Mouse (Mus musculus): ENCODE measurements around the gene Adh5. TPM values are rescaled to one million over a fixed set of nuclear protein-coding genes. Genes with fewer than 3 reads are reported as not detected.
"Not testable (repeated sequence)": the region's sequence is repeated elsewhere in the genome, so short reads cannot be mapped to it uniquely, and the experiment has no call there.

Gene Adh5
- polyA plus RNA-seq, 1 experiment from 2014 or later, result 256 TPM

DNA sequence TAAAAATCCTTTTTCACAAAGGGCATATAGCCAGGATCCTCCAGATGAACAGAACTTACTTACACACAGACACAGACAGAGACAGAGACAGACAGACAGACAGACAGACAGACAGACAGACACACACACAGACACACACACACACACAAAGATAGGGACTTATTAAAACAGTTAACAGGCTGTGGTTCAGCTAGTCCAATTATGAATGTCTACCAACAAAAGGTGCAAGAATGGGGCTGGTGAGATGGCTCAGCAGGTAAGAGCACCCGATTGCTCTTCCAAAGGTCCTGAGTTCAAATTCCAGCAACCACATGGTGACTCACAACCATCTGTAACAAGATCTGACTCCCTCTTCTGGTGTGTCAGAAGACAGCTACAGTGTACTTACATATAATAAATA is 23.8 kb downstream of the Adh5 start:
- not testable (repeated sequence) for H3K27me3 ChIP-seq (ENCODE audit: control insufficient read depth, insufficient read depth, low read length); H3K4me1 ChIP-seq (ENCODE audit: control insufficient read depth, insufficient read depth, low read length); H3K4me3 ChIP-seq (ENCODE audit: low read length); H3K9me3 ChIP-seq (ENCODE audit: control insufficient read depth, low read length); H3K4me2 ChIP-seq (replicated peaks; ENCODE audit: low read depth, low read length); H3K9ac ChIP-seq (ENCODE audit: low read depth, low read length); H3K27ac ChIP-seq (ENCODE audit: low read depth, low read length); ATAC-seq (ENCODE audit: low FRiP score, low TSS enrichment)
- peaks cover 73% of the 10 kb centered on the region for H3K36me3 ChIP-seq (ENCODE audit: control insufficient read depth, insufficient read depth, low read length)
- WGBS, result 92% methylated on average over 1 of the region's 1 CpGs

- Histone ChIP-seq H3K4me1 (ENCODE audit: control insufficient read depth, insufficient read depth, low read length) (no peaks in the 10 kb centered on the region), H3K4me2 (replicated peaks; ENCODE audit: low read depth, low read length) (no peak overlapping the region), H3K36me3 (ENCODE audit: control insufficient read depth, insufficient read depth, low read length) (peaks cover 60% of the 10 kb centered on the region), H3K27me3 (ENCODE audit: control insufficient read depth, insufficient read depth, low read length) (no peaks in the 10 kb centered on the region), H3K4me3 (ENCODE audit: low read length) (no peak overlapping the region), H3K27ac (ENCODE audit: low read depth, low read length) (no peak overlapping the region), H3K9ac (ENCODE audit: low read depth, low read length) (no peak overlapping the region), H3K9me3 (ENCODE audit: control insufficient read depth, low read length) (no peaks in the 10 kb centered on the region)
- ATAC-seq (ENCODE audit: low FRiP score, low TSS enrichment), result peak; percentile 75
- WGBS, result 55% methylated on average over 3 of the region's 3 CpGs
Measured at GRCm38 (mm10) chr3:138471066-138471465, 28.2 kb downstream of the Adh5 start.

DNA sequence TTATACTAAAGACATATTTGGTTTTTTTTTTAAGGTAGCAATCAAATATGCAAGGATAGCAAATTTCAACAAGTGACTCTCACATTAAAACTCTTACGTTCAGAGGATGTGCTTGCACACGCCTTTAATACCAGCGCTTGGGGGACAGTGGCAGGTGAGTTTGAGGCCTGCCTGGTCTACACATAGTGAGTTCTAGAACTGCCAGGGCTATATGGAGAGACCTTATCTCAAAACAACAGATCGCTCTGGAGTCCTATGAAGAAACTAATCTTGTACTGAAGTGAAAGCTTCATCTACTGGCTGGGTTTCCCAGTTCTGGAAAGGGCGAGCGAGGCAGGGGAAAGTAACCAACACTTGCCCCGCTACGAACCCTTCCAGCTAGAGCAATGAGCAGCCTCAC is 36.6 kb downstream of the Adh5 start:
- no peaks in the 10 kb centered on the region for H3K9me3 ChIP-seq (ENCODE audit: control insufficient read depth, low read length)
- ATAC-seq (ENCODE audit: low FRiP score, low TSS enrichment), result no peak
- no peaks in the 10 kb centered on the region for H3K4me1 ChIP-seq (ENCODE audit: control insufficient read depth, insufficient read depth, low read length)
- 96% methylated on average over 8 of the region's 8 CpGs for WGBS
- H3K9ac ChIP-seq (ENCODE audit: low read depth, low read length), result no peak overlapping the region
- no peak overlapping the region for H3K4me2 ChIP-seq (replicated peaks; ENCODE audit: low read depth, low read length)
- no peak overlapping the region for H3K4me3 ChIP-seq (ENCODE audit: low read length)
- no peaks in the 10 kb centered on the region for H3K27me3 ChIP-seq (ENCODE audit: control insufficient read depth, insufficient read depth, low read length)
- no peak overlapping the region for H3K27ac ChIP-seq (ENCODE audit: low read depth, low read length)
- H3K36me3 ChIP-seq (ENCODE audit: control insufficient read depth, insufficient read depth, low read length), result peaks cover 30% of the 10 kb centered on the region

DNA sequence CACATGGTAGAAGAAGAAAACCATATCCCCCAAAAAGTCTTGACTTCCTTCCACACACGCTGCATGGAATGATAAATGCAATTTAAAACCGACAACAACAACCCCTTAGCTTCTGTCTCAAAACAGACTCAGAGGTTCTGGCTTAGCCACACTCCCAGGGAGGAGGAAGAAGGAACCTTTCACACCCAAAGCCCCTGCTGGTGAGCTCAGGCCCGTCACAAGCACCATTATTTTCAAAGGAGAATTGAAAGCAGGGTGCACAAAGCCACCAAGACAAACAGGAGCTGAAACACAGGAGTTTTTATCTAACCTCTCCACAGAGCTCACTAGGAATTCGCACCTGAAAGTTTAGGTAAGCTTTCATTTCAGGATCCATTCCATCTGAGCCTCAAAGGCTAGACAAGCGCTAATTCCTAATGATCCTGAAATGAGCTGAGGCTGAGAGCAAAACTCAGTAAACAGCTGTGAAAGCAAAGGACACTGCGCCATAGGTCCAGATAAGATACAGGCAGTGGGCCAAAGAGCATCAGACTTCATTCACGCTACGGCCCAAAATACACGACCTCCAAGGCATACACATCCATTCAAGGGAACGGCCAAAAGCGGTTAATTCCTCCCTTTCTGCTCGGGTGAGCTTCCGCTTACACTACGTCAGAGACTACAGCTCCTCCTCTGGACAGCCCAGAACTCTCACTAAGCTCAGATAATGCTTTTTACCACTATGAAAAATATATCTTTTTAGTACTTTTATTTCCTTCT is 38.8 kb downstream of the Adh5 start:
- no peak overlapping the region for H3K4me3 ChIP-seq (ENCODE audit: low read length)
- no peak overlapping the region for H3K4me2 ChIP-seq (replicated peaks; ENCODE audit: low read depth, low read length)
- H3K27me3 ChIP-seq (ENCODE audit: control insufficient read depth, insufficient read depth, low read length), result no peaks in the 10 kb centered on the region
- peaks cover 35% of the 10 kb centered on the region for H3K36me3 ChIP-seq (ENCODE audit: control insufficient read depth, insufficient read depth, low read length)
- H3K9ac ChIP-seq (ENCODE audit: low read depth, low read length), result no peak overlapping the region
- WGBS, result 72% methylated on average over 14 of the region's 14 CpGs
- ATAC-seq (ENCODE audit: low FRiP score, low TSS enrichment), result no peak
- no peaks in the 10 kb centered on the region for H3K9me3 ChIP-seq (ENCODE audit: control insufficient read depth, low read length)
- no peak overlapping the region for H3K27ac ChIP-seq (ENCODE audit: low read depth, low read length)
- no peaks in the 10 kb centered on the region for H3K4me1 ChIP-seq (ENCODE audit: control insufficient read depth, insufficient read depth, low read length)

DNA sequence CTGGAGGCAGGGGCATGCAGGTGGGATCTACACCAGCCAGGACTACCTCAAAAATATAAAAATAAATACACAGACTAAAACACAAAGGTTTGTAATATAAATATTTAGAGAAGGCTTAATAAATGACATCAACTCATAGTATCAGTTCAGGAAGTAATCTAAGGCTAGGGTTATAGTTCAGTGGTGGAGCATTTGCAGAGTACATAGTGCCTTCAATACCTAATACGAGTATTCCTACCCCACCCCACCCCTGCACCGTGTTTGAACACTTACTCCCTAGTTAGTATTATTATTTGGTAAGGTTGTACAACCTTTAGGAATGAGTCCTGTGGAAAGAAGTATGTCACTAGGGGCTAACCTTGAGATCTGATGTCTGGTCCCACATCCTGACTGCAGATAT is 40.3 kb downstream of the Adh5 start:
- Histone ChIP-seq H3K9me3 (ENCODE audit: control insufficient read depth, low read length) (no peaks in the 10 kb centered on the region), H3K27me3 (ENCODE audit: control insufficient read depth, insufficient read depth, low read length) (no peaks in the 10 kb centered on the region), H3K9ac (ENCODE audit: low read depth, low read length) (no peak overlapping the region), H3K36me3 (ENCODE audit: control insufficient read depth, insufficient read depth, low read length) (peaks cover 33% of the 10 kb centered on the region), H3K4me2 (replicated peaks; ENCODE audit: low read depth, low read length) (no peak overlapping the region), H3K27ac (ENCODE audit: low read depth, low read length) (no peak overlapping the region), H3K4me1 (ENCODE audit: control insufficient read depth, insufficient read depth, low read length) (no peaks in the 10 kb centered on the region), H3K4me3 (ENCODE audit: low read length) (no peak overlapping the region)
- no peak for ATAC-seq (ENCODE audit: low FRiP score, low TSS enrichment)
- WGBS, result 95% methylated on average over 2 of the region's 2 CpGs

- peaks cover 9% of the 10 kb centered on the region; the same call in 1 of the 2 replicates for H3K36me3 ChIP-seq (ENCODE audit: control insufficient read depth, insufficient read depth, low read length)
- H3K4me2 ChIP-seq (replicated peaks; ENCODE audit: low read depth, low read length), result peak overlapping the region; percentile 73
- WGBS, result under 1% methylated on average over 35 of the region's 61 CpGs
- no peaks in the 10 kb centered on the region for H3K27me3 ChIP-seq (ENCODE audit: control insufficient read depth, insufficient read depth, low read length)
- H3K27ac ChIP-seq (ENCODE audit: low read depth, low read length), result peak overlapping the region; percentile 61; the same call in 1 of the 2 replicates
- no peaks in the 10 kb centered on the region for H3K4me1 ChIP-seq (ENCODE audit: control insufficient read depth, insufficient read depth, low read length)
- H3K9me3 ChIP-seq (ENCODE audit: control insufficient read depth, low read length), result no peaks in the 10 kb centered on the region
- H3K9ac ChIP-seq (ENCODE audit: low read depth, low read length), result peak overlapping the region; percentile 84
- peak overlapping the region; percentile 59 for H3K4me3 ChIP-seq (ENCODE audit: low read length)
- no peak for ATAC-seq (ENCODE audit: low FRiP score, low TSS enrichment)
Measured at GRCm38 (mm10) chr3:138488584-138489326, 45.9 kb downstream of the Adh5 start.

- Histone ChIP-seq H3K9ac (ENCODE audit: low read depth, low read length) (peak within 1 kb of the TSS; percentile 84), H3K27me3 (ENCODE audit: control insufficient read depth, insufficient read depth, low read length) (no peaks in the 10 kb centered on the region), H3K9me3 (ENCODE audit: control insufficient read depth, low read length) (no peaks in the 10 kb centered on the region), H3K4me2 (replicated peaks; ENCODE audit: low read depth, low read length) (peak within 1 kb of the TSS; percentile 73), H3K27ac (ENCODE audit: low read depth, low read length) (peak within 1 kb of the TSS; percentile 61; the same call in 1 of the 2 replicates), H3K4me1 (ENCODE audit: control insufficient read depth, insufficient read depth, low read length) (no peaks in the 10 kb centered on the region), H3K36me3 (ENCODE audit: control insufficient read depth, insufficient read depth, low read length) (peaks cover 8% of the 10 kb centered on the region; the same call in 1 of the 2 replicates), H3K4me3 (ENCODE audit: low read length) (peak within 1 kb of the TSS; percentile 59)
- peak; percentile 98 for ATAC-seq (ENCODE audit: low FRiP score, low TSS enrichment)
- WGBS, result under 1% methylated on average over 30 of the region's 65 CpGs
Measured at GRCm38 (mm10) chr3:138489327-138490033, 46.6 kb downstream of the Adh5 start, which contains the start of gene Metap1. Metap1 (minus strand) TSS chr3:138489515.

- H3K27me3 ChIP-seq (ENCODE audit: control insufficient read depth, insufficient read depth, low read length), result no peaks in the 10 kb centered on the region
- 26% methylated on average over 6 of the region's 6 CpGs for WGBS
- peak overlapping the region; percentile 59 for H3K4me3 ChIP-seq (ENCODE audit: low read length)
- ATAC-seq (ENCODE audit: low FRiP score, low TSS enrichment), result 0 out of 2 replicates have a peak, but pooled peaks have one; percentile 16
- no peaks in the 10 kb centered on the region for H3K4me1 ChIP-seq (ENCODE audit: control insufficient read depth, insufficient read depth, low read length)
- H3K9me3 ChIP-seq (ENCODE audit: control insufficient read depth, low read length), result no peaks in the 10 kb centered on the region
- no peak overlapping the region for H3K27ac ChIP-seq (ENCODE audit: low read depth, low read length)
- H3K36me3 ChIP-seq (ENCODE audit: control insufficient read depth, insufficient read depth, low read length), result peaks cover 3% of the 10 kb centered on the region; the same call in 1 of the 2 replicates
- H3K9ac ChIP-seq (ENCODE audit: low read depth, low read length), result peak overlapping the region; percentile 61; the same call in 1 of the 2 replicates
- H3K4me2 ChIP-seq (replicated peaks; ENCODE audit: low read depth, low read length), result peak overlapping the region; percentile 56
Measured at GRCm38 (mm10) chr3:138490034-138490337, 47.1 kb downstream of the Adh5 start.

Data from kidney, embryonic 14.5 days (tissue).